Mouse (Mus musculus) embryo, embryonic 10.5 days (tissue): ENCODE data around the gene Cdcp1.

Experiments
- DNase-seq: peaks from one replicate; pipeline ENCODE4 v3.0.0-alpha.2; 2015; ENCODE audit warnings: low spot score

The Cdcp1 gene

DNA sequence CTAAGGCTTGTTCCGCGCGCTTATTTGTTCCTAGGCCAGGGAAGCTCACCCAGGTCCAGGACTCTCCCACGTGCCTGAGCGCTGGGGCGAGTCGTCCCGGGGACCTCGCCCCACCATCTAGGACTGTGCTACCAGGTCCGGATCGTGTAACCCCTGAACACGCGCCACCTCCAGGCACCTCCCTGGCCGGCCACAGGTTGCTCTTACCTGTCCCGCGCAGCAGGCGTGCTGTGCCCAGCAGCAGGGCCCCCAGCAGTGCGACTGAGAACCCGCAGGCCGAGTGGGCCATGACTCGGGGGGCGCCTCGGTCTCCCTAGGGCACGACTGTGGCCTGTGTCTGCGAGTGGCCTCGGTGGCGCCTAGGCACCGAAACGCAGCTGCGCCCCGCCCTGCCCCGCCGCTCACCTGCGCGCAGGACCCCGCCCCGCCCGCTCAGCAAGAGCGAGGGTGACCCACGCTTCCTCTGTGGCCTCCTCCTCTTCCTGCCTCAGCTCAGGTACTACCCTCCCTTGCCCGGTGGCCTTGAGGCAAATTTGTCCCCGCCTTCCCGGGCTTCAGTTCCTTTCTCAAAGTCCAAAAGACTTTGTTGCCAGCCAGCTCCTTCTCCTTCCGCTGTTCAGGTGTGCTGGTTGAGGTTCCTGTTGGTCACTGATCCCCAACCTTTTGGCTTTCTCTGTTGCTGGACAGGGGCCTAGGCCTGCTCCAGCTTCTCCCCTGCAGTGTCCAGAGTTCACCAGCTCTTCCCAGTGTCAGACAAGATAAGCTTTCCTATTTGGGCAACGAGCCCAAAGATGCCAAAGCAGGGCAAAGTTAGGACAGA is at the start of gene Cdcp1:
Gene Cdcp1 (minus strand): TSS at position 418 of the 820 bp plus-strand sequence.
- no peak for DNase-seq

DNA sequence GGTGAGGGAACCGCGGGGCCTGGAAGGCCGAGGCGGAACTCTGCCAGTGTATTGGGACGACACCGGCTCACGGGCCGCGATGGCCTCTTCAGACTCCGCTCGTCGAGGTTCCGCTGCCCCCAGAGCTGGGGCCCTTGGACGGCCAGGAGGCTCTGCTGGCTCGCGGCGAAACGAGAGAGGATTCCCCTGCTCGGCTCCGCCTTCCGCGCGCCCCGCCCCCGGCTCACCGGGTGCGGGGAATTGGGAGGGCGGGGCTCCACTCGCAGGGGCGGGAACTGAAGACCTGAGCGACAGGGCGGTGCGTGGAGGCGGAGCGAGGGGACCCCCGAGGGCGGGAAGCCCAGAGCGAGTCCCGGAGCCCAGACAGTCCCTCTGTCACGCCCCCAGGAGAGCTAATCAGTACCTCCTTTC is 44.8 kb upstream of the Cdcp1 start, which contains the start of gene Tmem158:
Gene Tmem158 (minus strand): TSS at position 154 of the 411 bp plus-strand sequence.
- DNase-seq: peak; percentile 92

GRCm38 (mm10) chr9:123259896-123260610 is 44.2 kb upstream of the Cdcp1 start:
- DNase-seq: peak; percentile 55

GRCm38 (mm10) chr9:123259461-123259895 is 43.6 kb upstream of the Cdcp1 start:
- DNase-seq: peak; percentile 91

- no peak for DNase-seq
These were observed 43.0 kb upstream of the Cdcp1 start for GRCm38 (mm10) chr9:123258796-123259195.

DNA sequence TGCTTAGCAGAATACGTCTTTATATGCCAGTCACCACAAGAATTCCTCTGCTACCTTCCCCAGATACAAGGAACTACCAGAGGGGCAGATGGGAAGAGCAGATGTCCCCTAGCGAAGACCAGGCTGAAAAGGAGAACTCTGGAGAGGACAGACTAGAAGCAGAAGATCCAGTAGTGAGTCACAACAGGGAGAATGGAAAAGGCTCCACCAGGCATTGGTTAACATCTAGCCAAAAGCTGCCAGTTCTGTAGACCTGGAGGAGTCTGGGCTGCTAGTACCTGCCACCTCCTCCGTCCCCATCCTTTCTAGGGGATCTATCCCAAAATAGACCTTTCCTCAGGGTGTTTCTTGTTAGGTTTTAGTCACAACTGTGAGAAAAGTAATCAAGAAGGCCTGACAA is 39.9 kb upstream of the Cdcp1 start:
- no peak for DNase-seq

GRCm38 (mm10) chr9:123247992-123248391 is 32.2 kb upstream of the Cdcp1 start:
- no peak for DNase-seq

GRCm38 (mm10) chr9:123245146-123245545 is 29.3 kb upstream of the Cdcp1 start:
- no peak for DNase-seq

DNA sequence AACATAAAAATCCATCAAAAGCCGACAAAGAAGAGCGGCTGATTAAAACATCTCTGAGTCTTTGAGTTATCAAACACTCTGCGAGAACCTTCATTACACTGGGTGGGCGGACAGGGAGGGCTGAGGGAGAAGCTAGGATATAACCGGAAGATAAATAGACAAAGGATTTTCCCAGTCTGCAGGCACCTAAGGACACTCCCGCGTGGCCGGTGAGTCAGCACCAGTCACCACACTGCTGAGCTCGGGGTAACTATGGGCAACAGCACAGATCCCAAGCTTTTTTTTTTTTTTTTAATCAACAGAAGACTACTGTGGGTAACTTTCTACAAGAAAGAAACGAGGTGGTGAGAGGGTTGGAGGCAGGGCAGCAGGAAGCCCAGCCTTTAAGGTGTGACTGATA is 28.1 kb upstream of the Cdcp1 start:
- DNase-seq: no peak

DNA sequence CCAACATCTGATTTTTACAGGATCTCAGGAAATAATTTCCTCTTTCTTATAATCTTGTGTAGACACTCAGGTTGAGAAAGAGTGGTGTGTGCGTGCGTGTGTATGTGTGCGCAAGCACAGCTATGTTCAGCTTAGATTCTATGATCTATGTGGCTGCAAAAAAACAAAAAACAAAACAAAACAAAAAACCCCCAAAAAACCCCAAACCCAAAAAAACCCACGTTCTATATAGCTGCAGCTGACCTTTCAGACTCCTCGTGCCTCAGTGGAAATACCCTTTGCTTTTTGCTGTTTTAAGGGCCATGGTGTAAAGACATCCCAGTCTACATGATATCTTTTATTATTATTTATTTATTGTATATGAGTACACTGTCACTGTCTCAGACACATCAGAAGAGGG is 25.4 kb upstream of the Cdcp1 start:
- DNase-seq: no peak

DNA sequence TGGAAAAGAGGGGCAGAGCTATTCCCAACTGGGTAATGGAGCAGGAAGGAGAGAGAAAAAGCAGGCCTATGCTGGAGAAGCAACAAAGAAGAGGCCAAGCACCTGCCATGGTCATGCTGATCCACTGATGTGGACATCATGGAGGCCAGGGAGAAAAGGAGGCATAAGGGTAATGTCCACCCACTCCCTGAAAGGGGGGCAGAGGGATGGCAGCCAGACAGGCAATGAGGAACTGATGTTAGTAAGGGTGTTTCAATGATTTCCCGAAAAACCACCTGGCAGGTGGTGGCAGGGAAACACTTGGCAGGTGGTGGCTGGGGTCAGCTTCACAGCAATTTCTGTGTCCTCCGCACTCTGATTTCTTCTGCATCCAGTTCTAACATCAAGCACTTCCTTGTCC is 24.9 kb upstream of the Cdcp1 start:
- no peak for DNase-seq

DNA sequence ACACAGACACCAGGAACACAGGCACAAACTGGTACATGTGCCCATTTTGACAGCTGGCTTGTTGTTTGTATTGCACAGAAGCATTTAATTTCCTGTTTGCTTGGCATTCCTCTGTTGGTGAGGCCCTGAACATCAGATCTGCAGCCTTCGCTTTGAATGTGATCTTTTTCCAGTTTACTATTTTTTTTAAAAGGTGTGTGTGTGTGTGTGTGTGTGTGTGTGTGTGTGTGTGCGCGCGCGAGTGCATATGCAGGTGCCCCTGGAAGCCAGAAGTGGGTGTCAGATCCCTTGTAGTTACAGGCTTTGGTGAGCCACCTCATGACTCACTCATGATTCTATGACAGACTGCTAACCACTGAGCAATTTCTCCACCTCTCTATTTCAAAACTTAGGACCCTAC is 24.4 kb upstream of the Cdcp1 start:
- DNase-seq: no peak

DNA sequence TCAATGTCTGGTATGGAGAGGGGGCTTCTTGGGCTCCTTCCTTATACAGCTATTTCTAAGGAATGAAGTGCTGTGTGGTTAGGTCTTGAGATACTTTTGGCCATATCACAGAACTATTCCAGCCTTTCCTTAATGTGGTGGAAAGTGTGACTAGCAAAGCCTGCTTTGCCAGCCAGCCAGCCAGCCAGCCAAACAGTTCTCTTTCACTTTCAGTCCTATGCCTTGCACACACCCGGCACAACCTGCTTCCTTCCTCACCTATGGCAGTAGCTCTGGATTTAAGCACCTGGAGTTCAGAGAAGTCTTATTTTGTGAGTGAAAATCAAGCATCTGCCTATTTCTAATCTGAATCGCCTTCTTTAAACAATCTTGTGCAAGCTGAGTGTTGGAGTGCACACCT is 23.8 kb upstream of the Cdcp1 start:
- DNase-seq: no peak

- DNase-seq: no peak
These were observed 22.6 kb upstream of the Cdcp1 start for GRCm38 (mm10) chr9:123238256-123239045.

DNA sequence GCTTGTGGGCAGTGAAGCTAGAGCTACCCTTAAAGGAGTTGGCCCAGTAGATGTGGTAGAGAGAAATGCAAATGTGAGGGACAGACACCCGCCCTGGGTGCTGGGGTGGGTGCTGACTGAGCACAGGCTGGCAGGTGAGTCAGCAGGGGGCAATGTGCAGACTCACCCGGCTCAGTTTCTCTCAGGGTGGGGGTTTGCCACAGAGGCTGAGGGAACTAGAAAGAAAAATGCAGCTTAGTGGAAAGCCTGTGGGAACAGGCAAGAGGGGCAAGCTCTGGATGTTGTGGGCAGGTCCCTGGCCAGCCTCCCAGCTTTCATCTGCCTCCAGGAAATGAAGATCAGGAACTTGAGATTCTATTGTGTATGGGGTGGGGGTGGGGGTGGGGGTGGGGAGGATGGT is 21.9 kb upstream of the Cdcp1 start:
- DNase-seq: no peak

DNA sequence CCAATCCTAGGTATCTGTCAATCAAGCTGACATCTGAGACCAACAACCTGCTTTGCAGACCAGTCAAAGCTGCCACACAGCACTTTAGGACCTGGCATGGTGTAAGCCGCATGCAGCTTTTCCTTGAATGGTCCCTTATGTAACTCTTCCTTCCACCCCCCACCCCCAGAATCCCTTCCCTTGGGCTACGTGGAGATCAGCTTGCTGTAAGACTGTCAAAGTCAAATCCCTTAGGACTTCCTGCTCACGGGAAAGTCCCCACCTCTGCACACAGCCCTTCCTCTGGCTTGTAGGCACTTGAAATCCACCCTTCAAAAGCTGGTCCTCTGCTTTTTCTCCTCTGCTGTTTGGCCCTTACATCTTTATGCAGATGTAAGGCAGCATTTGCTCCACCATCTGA is 19.8 kb upstream of the Cdcp1 start:
- no peak for DNase-seq

- no peak for DNase-seq
These were observed 14.0 kb upstream of the Cdcp1 start for GRCm38 (mm10) chr9:123229826-123230225.

- no peak for DNase-seq
These were observed 12.8 kb upstream of the Cdcp1 start for GRCm38 (mm10) chr9:123228671-123229070.

GRCm38 (mm10) chr9:123227106-123227750 is 11.4 kb upstream of the Cdcp1 start:
- no peak for DNase-seq

DNA sequence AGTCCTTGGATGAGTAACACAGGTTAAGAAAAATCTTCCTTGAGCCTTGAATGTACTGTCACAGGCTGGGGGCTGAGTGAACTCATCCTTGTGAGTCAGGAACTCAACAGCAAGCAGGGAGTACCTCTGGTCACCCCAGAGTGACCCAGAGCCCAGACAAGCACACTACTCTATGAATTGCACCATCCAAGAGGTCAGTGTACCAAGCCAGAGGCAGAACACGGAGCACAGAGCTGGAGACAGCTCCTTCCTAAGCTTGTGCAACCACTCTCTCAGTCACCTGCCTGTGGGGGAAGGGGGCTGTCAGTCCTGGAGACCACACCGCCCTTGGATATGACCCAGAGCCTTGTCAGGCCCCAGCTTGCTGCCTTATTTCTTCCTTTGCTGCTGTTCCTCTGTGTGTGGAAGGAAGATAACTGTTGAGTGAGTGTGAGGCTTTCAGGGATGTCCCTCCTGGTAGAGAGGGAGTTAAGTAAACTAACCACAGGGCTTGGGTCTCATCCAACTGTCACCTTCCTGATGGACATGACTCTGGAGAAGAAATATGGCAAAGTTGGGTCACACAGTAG is 9.1 kb upstream of the Cdcp1 start:
- DNase-seq: no peak

DNA sequence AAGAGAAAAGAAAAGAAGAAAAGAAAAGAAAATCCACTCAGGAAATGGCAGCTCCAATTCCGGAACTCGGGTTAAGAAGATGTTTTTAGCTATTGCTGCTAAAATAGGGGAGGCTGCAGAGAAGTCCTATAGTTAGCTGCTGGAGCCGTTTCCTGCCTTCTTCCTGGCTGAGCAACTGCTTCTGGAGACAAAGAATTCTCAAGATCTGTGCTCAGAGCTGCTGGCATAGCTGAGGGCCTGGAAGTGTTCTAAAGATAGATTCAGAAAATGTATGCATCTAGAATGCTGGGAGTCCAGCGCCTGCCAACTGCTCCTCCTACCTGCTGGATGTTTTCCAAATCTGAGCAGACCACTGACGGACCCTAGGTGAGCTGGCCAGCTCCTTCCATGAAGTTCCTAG is 4.0 kb upstream of the Cdcp1 start:
- DNase-seq: no peak

DNA sequence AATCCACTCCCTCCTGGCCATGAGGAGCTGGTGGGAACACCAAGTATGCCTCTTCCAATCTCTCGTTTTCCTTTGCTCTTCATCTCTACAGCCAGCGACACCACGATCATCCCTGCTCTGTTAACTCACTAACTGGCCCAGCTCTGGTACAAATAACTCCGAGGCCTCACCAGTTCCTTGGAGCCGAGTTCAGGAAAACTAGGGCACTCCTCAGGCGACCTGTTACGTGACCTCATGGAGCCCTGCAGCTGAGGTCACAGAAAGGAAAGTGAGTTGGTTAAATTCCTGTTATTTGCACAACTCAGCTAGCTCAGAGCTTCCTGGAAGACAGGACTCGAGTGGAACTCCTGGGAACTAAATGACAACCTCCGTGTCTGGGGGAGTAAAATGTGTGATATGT is 2.5 kb downstream of the Cdcp1 start:
- DNase-seq: no peak
